Mouse (Mus musculus) right cerebral cortex, adult 2 months (tissue): Measurements from ENCODE around the gene Sash1.

ENCODE experiments used
- DNase-seq, 2 experiments: peaks; one replicate each; pipeline ENCODE4 v3.0.0; 2021 to 2022; ENCODE audit warnings: low spot score in 2 of 2

Gene Sash1

GRCm38 (mm10) chr10:8682341-8682740, 203.5 kb downstream of the Sash1 start:
- DNase-seq: peak; percentile 12 to 13

GRCm38 (mm10) chr10:8676722-8677121, 209.1 kb downstream of the Sash1 start:
- DNase-seq: no peak
